Mouse (Mus musculus) heart, adult 2 months (tissue): ENCODE measurements around the gene Mt2.

Source experiments
- CTCF ChIP-seq: fragments of 200-600 bp; IDR thresholded peaks from 2 replicates; pipeline ENCODE4 v1.8.1; 2022; ENCODE audit warnings: antibody characterized with exemption, mild to moderate bottlenecking, moderate library complexity
- EP300 ChIP-seq: fragments of 200-500 bp; IDR thresholded peaks from 2 replicates; pipeline ENCODE4 v1.6.1; 2011; ENCODE audit warnings: low read depth, low read length, control low read depth; ENCODE audit not compliant: insufficient read depth
- POLR2A ChIP-seq: fragments of 200-500 bp; IDR thresholded peaks from 2 replicates; pipeline ENCODE4 v1.6.1; 2011; ENCODE audit warnings: mild to moderate bottlenecking, low read depth, low read length, control low read depth; ENCODE audit not compliant: insufficient read depth

DNA sequence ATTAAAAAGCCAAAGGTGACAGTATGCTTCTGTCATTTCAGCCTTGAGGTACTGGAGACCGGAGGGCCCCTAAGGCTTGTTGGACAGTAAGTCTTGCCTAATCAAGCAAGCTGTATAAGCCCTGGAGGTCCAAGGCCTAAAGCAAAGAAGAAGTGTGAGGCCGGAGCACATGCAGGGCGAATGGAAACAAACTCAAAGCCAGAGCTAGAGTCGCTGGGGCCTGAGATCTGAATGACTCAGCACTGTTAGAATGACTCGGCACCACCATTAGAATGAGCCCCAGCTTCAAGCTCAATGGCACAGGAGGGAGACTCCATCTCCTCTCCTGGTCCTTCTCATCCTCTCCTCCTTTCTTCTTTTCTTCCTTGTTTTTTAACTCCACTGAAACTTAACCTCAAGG is 21.5 kb upstream of the Mt2 start:
- no peak for TF ChIP-seq POLR2A
- TF ChIP-seq EP300: no peak
- TF ChIP-seq CTCF: no peak
